Mouse (Mus musculus) liver, embryonic 14.5 days (tissue): ENCODE measurements around the gene Atg7. TPM values are rescaled to one million over a fixed set of nuclear protein-coding genes. Genes with fewer than 3 reads are reported as not detected.
A peak's percentile ranks its signal among the peaks of the same experiment; 100 is the strongest.

ENCODE experiments used
- ATAC-seq: fragments of 200-750 bp; cut with Nextera tagmentation; 2 replicates; pipeline ENCODE4 v1.8.0; 2017; ENCODE audit warnings: moderate number of reproducible peaks, mild to moderate bottlenecking, moderate library complexity; ENCODE audit not compliant: insufficient read depth
- DNase-seq, 3 experiments: peaks; one replicate each; pipeline ENCODE4 v3.0.0-alpha.2; 2012 to 2013; ENCODE audit warnings: low read depth in 3 of 3, low spot score in 3 of 3
- H3K27ac ChIP-seq: fragments of 300-500 bp; sonication (generic); 2 replicates; pipeline ENCODE4 v1.5.1; 2014; ENCODE audit warnings: moderate library complexity, mild to moderate bottlenecking, control low read depth, inconsistent platforms
- H3K27me3 ChIP-seq: fragments of 300-500 bp; sonication (generic); 2 replicates; pipeline ENCODE4 v1.6.1; 2014; ENCODE audit warnings: mild to moderate bottlenecking, low read length, moderate library complexity; ENCODE audit not compliant: control insufficient read depth, insufficient read depth
- H3K36me3 ChIP-seq: fragments of 300-500 bp; sonication (generic); replicated peaks from 2 replicates; pipeline ENCODE4 v1.6.1; 2014; ENCODE audit warnings: low read depth; ENCODE audit not compliant: control insufficient read depth, insufficient read depth
- H3K4me1 ChIP-seq, 2 experiments: fragments of 200-500 bp in 1 of 2; fragments of 300-500 bp in 1 of 2; sonication (generic) in 1 of 2; replicated peaks; 2 replicates each; pipeline ENCODE4 v1.6.1; 2012 to 2014; ENCODE audit warnings: antibody characterized with exemption in 1 of 2, inconsistent platforms in 1 of 2, low read length in 1 of 2; ENCODE audit not compliant: control insufficient read depth in 2 of 2, insufficient read depth in 2 of 2
- H3K4me2 ChIP-seq: fragments of 300-500 bp; sonication (generic); 2 replicates; pipeline ENCODE4 v1.6.1; 2014; ENCODE audit warnings: low read depth, mild to moderate bottlenecking, control low read depth, moderate library complexity
- H3K4me3 ChIP-seq, 2 experiments: fragments of 200-500 bp in 1 of 2; fragments of 300-500 bp in 1 of 2; sonication (generic) in 1 of 2; 2 replicates each; pipeline ENCODE4 v1.5.1; 2012 to 2014; ENCODE audit warnings: low read depth in 2 of 2, low read length in 2 of 2, mild to moderate bottlenecking in 2 of 2, control low read depth in 1 of 2, inconsistent platforms in 1 of 2, moderate library complexity in 1 of 2; ENCODE audit not compliant: insufficient read depth in 1 of 2
- H3K9ac ChIP-seq: fragments of 300-500 bp; sonication (generic); replicated peaks from 2 replicates; pipeline ENCODE4 v1.6.1; 2014; ENCODE audit warnings: mild to moderate bottlenecking, control low read depth, moderate library complexity
- H3K9me3 ChIP-seq: fragments of 300-500 bp; sonication (generic); 2 replicates; pipeline ENCODE4 v1.6.1; 2016; ENCODE audit warnings: low read length, mixed read lengths; ENCODE audit not compliant: control insufficient read depth
- CTCF ChIP-seq: IDR thresholded peaks from 2 replicates; pipeline ENCODE4 v1.5.1; 2016; ENCODE audit warnings: antibody characterized with exemption, low read depth, control low read depth
- EP300 ChIP-seq: IDR thresholded peaks from 2 replicates; pipeline ENCODE4 v1.6.1; 2016; ENCODE audit warnings: antibody characterized with exemption, low read depth
- WGBS: fragments of 180-500 bp; shearing (Covaris S2); extraction: QIAGEN DNeasy Blood & Tissue Kit; methylation state at CpG from one replicate; pipeline ENCODE4 v1.1.7; 2014; ENCODE audit not compliant: insufficient replicate concordance; 5-methylcytosine and 5-hydroxymethylcytosine counted together
- polyA plus RNA-seq, 2 experiments: library from polyadenylated mRNA; depleted of rRNA in 1 of 2; stranded (reverse) in 1 of 2; unstranded in 1 of 2; fragments of >200 nt; fragmentation: Nextera tagmentation in 1 of 2; extraction: Ambion mirVana in 1 of 2; gene quantifications; 2 replicates each; pipeline versions ENCODE4 v1.2.1 to v1.2.3; 2012 to 2014

The Atg7 gene
- polyA plus RNA-seq, 2 experiments: 4.8 to 11.8 TPM

DNA sequence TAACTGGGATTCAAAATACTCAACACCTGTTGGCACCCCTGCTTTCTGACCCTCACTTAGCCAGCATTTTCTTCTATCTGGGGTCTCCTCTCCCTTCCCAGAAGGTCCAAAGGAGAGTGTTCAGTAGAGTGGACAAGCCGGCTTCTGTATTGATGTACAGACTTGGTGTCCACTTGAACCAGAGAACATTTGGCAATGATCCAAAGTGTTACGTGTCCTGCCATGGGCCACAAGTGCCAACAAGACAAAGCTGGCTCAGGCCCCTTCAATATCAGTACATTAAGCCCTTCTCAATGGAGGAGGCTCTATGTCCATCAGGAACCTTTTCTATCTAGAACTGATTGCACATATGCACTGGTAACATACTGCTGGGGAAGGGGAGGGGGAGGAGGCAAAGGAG lies 253.4 kb downstream of the Atg7 start:
- H3K4me3 ChIP-seq: no peak overlapping the region
- TF ChIP-seq EP300 (no peak), CTCF (no peak)
- DNase-seq (no peak), ATAC-seq (no peak)
- H3K27me3 ChIP-seq: no peaks in the 10 kb centered on the region
- 78% methylated on average over 2 of the region's 2 CpGs for WGBS
- H3K9ac ChIP-seq: no peak overlapping the region
- no peaks in the 10 kb centered on the region for H3K9me3 ChIP-seq
- H3K4me2 ChIP-seq: no peak overlapping the region
- peaks cover 28 to 40% of the 10 kb centered on the region in 2 experiments for H3K4me1 ChIP-seq
- H3K27ac ChIP-seq: no peak overlapping the region
- no peaks in the 10 kb centered on the region for H3K36me3 ChIP-seq

DNA sequence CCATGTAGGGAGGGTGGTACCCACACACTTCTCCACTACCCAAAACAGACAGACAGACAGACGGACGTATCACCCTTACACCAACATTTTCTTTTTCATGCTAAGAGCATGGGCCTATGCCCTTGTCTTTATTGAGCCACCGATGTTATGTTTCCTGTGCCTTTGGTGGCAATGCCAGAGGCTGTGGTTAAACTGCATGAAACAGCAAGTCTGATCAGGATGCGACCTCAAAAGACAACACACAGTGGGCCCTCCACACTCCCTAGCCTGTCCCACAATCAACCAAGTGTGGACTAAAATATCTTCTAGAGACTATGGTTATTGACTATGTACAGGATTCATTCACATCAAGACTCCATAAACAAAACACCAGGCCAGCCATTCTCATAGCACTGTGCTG lies 256.1 kb downstream of the Atg7 start:
- no peaks in the 10 kb centered on the region for H3K27me3 ChIP-seq
- 43% methylated on average over 4 of the region's 4 CpGs for WGBS
- H3K4me3 ChIP-seq: no peak overlapping the region
- ATAC-seq: no peak
- H3K4me1 ChIP-seq: peaks cover 42 to 50% of the 10 kb centered on the region in 2 experiments
- no peaks in the 10 kb centered on the region for H3K36me3 ChIP-seq
- H3K9ac ChIP-seq: no peak overlapping the region
- no peaks in the 10 kb centered on the region for H3K9me3 ChIP-seq
- no peak for DNase-seq
- H3K4me2 ChIP-seq: no peak overlapping the region
- no peak overlapping the region for H3K27ac ChIP-seq
- no peak for TF ChIP-seq CTCF
- no peak for TF ChIP-seq EP300

DNA sequence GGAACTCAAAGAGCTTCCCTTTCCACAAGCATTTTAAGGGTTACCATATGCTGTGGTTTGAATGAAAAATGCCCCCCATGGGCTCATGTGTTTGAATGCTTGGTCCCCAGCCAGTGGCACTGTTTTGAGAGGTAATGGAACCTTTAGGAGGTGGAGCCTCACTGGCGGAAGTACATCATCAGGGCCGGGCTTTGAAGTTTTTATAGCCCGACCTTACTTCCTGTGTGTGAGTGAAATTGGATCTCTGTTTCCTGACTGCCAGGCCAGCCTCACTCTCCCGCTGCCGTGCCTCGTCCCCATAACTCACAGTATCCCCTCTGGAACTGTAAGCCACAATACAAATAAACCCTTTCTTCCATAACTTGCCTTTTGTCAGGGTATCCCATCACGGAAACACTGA lies 256.8 kb downstream of the Atg7 start:
- DNase-seq (no peak), ATAC-seq (no peak)
- H3K36me3 ChIP-seq: no peaks in the 10 kb centered on the region
- no peaks in the 10 kb centered on the region for H3K9me3 ChIP-seq
- peaks cover 35 to 50% of the 10 kb centered on the region in 2 experiments for H3K4me1 ChIP-seq
- no peak overlapping the region for H3K27ac ChIP-seq
- no peak for TF ChIP-seq CTCF
- no peak for TF ChIP-seq EP300
- no peak overlapping the region for H3K9ac ChIP-seq
- H3K4me3 ChIP-seq: no peak overlapping the region
- H3K27me3 ChIP-seq: no peaks in the 10 kb centered on the region
- 47% methylated on average over 7 of the region's 7 CpGs for WGBS
- peak overlapping the region; percentile 70 for H3K4me2 ChIP-seq

DNA sequence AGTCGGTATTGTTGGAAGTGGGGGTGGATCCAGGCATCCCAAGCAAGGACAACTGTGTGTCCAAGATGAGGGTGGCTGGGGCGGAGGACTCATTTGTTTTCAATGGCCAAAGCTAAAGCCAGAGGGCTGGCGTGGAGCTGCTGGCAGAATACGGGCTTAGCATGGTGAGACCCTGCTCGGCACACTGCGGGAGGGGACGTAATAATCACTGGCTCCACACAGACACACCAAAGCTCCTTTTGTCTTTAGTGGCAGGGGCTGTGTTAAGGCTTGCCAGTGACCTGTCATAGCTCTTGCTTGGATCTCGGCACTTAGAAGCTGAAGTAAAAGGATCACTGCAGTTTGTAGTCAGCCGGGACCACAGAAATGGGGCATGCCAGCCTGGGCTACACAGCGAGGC lies 257.3 kb downstream of the Atg7 start:
- Histone ChIP-seq H3K4me2 (peak overlapping the region; percentile 70), H3K27ac (peak overlapping the region; percentile 88), H3K27me3 (no peaks in the 10 kb centered on the region), H3K4me1 (peaks cover 38 to 51% of the 10 kb centered on the region in 2 experiments), H3K36me3 (no peaks in the 10 kb centered on the region), H3K9ac (peak overlapping the region; percentile 14; the same call in 1 of the 2 replicates), H3K4me3 (no peak overlapping the region), H3K9me3 (no peaks in the 10 kb centered on the region)
- ATAC-seq (no peak), DNase-seq (no peak)
- WGBS: 62% methylated on average over 10 of the region's 10 CpGs
- no peak for TF ChIP-seq EP300
- no peak for TF ChIP-seq CTCF

DNA sequence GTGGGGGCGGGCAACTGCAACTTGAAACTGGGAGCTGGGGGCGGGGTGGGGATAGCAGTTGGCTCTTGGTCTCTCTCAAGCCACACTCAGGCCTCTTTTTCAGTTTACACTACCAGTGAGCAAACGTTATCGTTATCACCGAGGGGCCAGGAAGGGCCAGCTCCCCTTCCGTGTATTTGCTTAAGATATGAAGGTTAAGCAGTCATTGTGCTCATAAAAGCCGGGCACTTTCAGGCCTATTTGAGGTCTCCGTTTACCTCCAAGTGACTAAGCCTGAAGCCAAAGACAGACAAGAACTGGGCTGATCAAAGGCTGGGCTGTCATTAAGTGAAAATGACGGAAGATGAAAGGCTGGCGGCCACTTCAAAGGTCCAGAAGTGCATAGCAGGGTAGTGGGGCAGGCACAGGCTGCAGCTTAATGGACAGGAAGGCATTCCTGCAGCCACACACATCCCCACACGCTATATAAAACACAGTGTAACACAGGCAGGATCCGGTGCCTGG lies 258.5 kb downstream of the Atg7 start:
- ATAC-seq: peak; percentile 89
- Histone ChIP-seq H3K27ac (peak overlapping the region; percentile 88), H3K4me3 (peak overlapping the region; percentile 20 to 45), H3K9me3 (no peaks in the 10 kb centered on the region), H3K4me1 (peaks cover 46 to 58% of the 10 kb centered on the region in 2 experiments), H3K27me3 (no peaks in the 10 kb centered on the region), H3K4me2 (peak overlapping the region; percentile 70), H3K9ac (peak overlapping the region; percentile 56), H3K36me3 (no peaks in the 10 kb centered on the region)
- 6% methylated on average over 12 of the region's 12 CpGs for WGBS
- TF ChIP-seq EP300 (peak; percentile 74), CTCF (no peak)
- DNase-seq: peak; percentile 60 to 73 (median 67)
